Mouse (Mus musculus) heart, postnatal 0 days (tissue): ENCODE measurements around the gene Cldn13.

Source experiments
- CTCF ChIP-seq: IDR thresholded peaks from 2 replicates; pipeline ENCODE4 v1.5.1; 2016; ENCODE audit warnings: antibody characterized with exemption, control low read depth, low read depth
- EP300 ChIP-seq: IDR thresholded peaks from 2 replicates; pipeline ENCODE4 v1.6.1; 2016; ENCODE audit warnings: antibody characterized with exemption, low read depth

GRCm38 (mm10) chr5:134951053-134951884 lies 35.9 kb upstream of the Cldn13 start:
- TF ChIP-seq CTCF: no peak
- no peak for TF ChIP-seq EP300
